Mouse (Mus musculus): ENCODE results near the gene Plcg1. TPM values are rescaled to one million over a fixed set of nuclear protein-coding genes. Genes with fewer than 3 reads are reported as not detected.

Plcg1 gene
- polyA plus RNA-seq, 1 experiment from 2014 or later = 60.3 TPM

Other genes starting within 250 kb of the Plcg1 start
- 108 and 120 TPM in 2 replicates for gene Top1, start 85.4 kb upstream of the Plcg1 start, polyA plus RNA-seq (2014; fragmentation: Nextera tagmentation; extraction: Ambion mirVana)
- gene Zhx3, start 141.7 kb downstream of the Plcg1 start, polyA plus RNA-seq (2014; fragmentation: Nextera tagmentation; extraction: Ambion mirVana) = 7.0 and 10.2 TPM in 2 replicates
- gene Lpin3, start 149.4 kb downstream of the Plcg1 start, polyA plus RNA-seq (2014; fragmentation: Nextera tagmentation; extraction: Ambion mirVana) = 1.1 and 1.9 TPM in 2 replicates
- 2.0 and 3.5 TPM in 2 replicates for gene Emilin3, start 181.0 kb downstream of the Plcg1 start, polyA plus RNA-seq (2014; fragmentation: Nextera tagmentation; extraction: Ambion mirVana)

Data from kidney, embryonic 14.5 days (tissue).